Mouse (Mus musculus): ENCODE data around the gene Grik2. TPM values are rescaled to one million over a fixed set of nuclear protein-coding genes. Genes with fewer than 3 reads are reported as not detected.
A peak's percentile ranks its signal among the peaks of the same experiment; 100 is the strongest.

Grik2 gene
- total and polyA plus RNA-seq, 2 experiments from 2014 or later = 30.2 to 102 TPM

DNA sequence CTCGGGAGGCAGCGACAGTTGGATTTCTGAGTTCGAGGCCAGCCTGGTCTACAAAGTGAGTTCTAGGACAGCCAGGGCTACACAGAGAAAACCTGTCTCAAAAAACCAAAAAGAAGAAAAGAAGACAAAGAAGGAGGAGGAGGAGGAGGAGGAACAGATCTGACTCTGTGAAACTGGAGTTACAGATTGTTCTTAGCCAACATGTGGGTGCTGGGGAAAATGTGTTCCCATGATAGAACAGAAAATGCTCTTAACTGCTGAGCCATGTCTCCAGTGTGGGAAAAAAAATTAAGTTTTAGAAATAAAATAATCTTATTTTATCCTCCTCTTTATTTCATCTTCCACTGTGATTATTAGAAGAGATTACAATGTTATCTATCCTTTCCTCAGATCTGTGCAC is 645.9 kb downstream of the Grik2 start:
- 88% methylated on average over 3 of the region's 3 CpGs for WGBS
- Histone ChIP-seq H3K4me3 (ENCODE audit: low read depth, low read length) (no peak overlapping the region), H3K4me1 (ENCODE audit: insufficient read depth) (no peaks in the 10 kb centered on the region), H3K36me3 (ENCODE audit: insufficient read depth) (no peaks in the 10 kb centered on the region), H3K27me3 (ENCODE audit: insufficient read depth, low read length) (no peaks in the 10 kb centered on the region), H3K4me2 (ENCODE audit: low read depth) (no peak overlapping the region), H3K27ac (ENCODE audit: low read depth, low read length) (no peak overlapping the region), H3K9me3 (ENCODE audit: low read length) (no peaks in the 10 kb centered on the region), H3K9ac (no peak overlapping the region)
- DNase-seq (no peak), ATAC-seq (no peak)
- TF ChIP-seq CTCF (IDR thresholded peaks at IDR 0.05; ENCODE audit: low read depth) = no peak

DNA sequence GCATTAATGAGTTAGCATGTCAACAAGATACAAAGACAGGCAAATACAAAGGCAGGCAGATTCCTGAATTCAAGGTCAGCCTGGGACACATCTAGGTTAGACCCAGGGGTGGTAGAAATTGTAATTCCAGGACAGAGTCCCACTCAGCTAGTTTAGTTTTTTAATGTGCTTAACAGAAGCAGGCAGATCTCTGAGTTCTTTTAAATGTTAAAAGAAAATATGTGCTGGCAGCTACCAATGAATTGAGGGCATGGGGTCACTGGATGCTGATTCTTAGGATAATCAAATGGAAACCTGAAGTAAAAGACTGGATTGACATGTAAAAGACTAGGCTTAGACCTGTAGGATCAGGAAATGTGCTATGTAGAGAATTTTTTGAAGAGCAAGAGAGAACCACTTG is 651.8 kb downstream of the Grik2 start:
- H3K4me1 ChIP-seq (ENCODE audit: insufficient read depth) = no peaks in the 10 kb centered on the region
- no peak overlapping the region for H3K4me3 ChIP-seq (ENCODE audit: low read depth, low read length)
- DNase-seq = no peak
- no peak overlapping the region for H3K9ac ChIP-seq
- H3K36me3 ChIP-seq (ENCODE audit: insufficient read depth) = no peaks in the 10 kb centered on the region
- TF ChIP-seq CTCF (IDR thresholded peaks at IDR 0.05; ENCODE audit: low read depth) = no peak
- H3K4me2 ChIP-seq (ENCODE audit: low read depth) = no peak overlapping the region
- H3K27me3 ChIP-seq (ENCODE audit: insufficient read depth, low read length) = no peaks in the 10 kb centered on the region
- H3K27ac ChIP-seq (ENCODE audit: low read depth, low read length) = no peak overlapping the region
- ATAC-seq = no peak
- no peaks in the 10 kb centered on the region for H3K9me3 ChIP-seq (ENCODE audit: low read length)

- H3K27me3 ChIP-seq (ENCODE audit: insufficient read depth, low read length) = no peaks in the 10 kb centered on the region
- H3K27ac ChIP-seq (ENCODE audit: low read depth, low read length) = no peak overlapping the region
- H3K36me3 ChIP-seq (ENCODE audit: insufficient read depth) = no peaks in the 10 kb centered on the region
- peaks cover 3% of the 10 kb centered on the region; the same call in 1 of the 2 replicates for H3K4me1 ChIP-seq (ENCODE audit: insufficient read depth)
- H3K9me3 ChIP-seq (ENCODE audit: low read length) = no peaks in the 10 kb centered on the region
- no peak overlapping the region for H3K4me2 ChIP-seq (ENCODE audit: low read depth)
- no peak overlapping the region for H3K9ac ChIP-seq
- WGBS = 1% methylated on average over 1 of the region's 1 CpGs
- no peak for TF ChIP-seq CTCF (IDR thresholded peaks at IDR 0.05; ENCODE audit: low read depth)
- H3K4me3 ChIP-seq (ENCODE audit: low read depth, low read length) = no peak overlapping the region
- ATAC-seq = peak; percentile 47
- DNase-seq = peak; percentile 10
Observed at GRCm38 (mm10) chr10:49131311-49131710, 657.3 kb downstream of the Grik2 start.

DNA sequence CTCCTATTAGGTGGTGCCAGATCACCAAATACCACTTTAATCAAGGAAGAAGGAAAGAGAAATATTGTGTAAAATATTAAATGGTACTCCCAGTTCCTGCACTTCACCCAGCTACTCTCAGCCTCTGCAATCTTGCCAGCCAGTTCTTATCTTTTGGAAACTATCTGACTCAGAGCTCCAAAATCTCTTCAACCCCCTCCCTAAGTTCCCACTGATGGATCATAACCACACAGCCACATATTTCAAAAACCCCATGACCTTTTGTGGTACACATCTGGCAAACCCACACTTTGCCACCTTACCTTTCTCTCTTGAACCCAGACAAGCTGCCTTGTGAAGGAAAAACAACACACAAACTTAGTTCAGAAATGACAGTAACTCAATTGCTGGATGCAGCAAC is 738.2 kb downstream of the Grik2 start:
- no peaks in the 10 kb centered on the region for H3K4me1 ChIP-seq (ENCODE audit: insufficient read depth)
- no peak for TF ChIP-seq CTCF (IDR thresholded peaks at IDR 0.05; ENCODE audit: low read depth)
- DNase-seq = no peak
- H3K27ac ChIP-seq (ENCODE audit: low read depth, low read length) = no peak overlapping the region
- H3K9ac ChIP-seq = no peak overlapping the region
- no peak overlapping the region for H3K4me2 ChIP-seq (ENCODE audit: low read depth)
- no peak for ATAC-seq
- no peaks in the 10 kb centered on the region for H3K36me3 ChIP-seq (ENCODE audit: insufficient read depth)
- no peak overlapping the region for H3K4me3 ChIP-seq (ENCODE audit: low read depth, low read length)
- H3K9me3 ChIP-seq (ENCODE audit: low read length) = no peaks in the 10 kb centered on the region
- no peaks in the 10 kb centered on the region for H3K27me3 ChIP-seq (ENCODE audit: insufficient read depth, low read length)

DNA sequence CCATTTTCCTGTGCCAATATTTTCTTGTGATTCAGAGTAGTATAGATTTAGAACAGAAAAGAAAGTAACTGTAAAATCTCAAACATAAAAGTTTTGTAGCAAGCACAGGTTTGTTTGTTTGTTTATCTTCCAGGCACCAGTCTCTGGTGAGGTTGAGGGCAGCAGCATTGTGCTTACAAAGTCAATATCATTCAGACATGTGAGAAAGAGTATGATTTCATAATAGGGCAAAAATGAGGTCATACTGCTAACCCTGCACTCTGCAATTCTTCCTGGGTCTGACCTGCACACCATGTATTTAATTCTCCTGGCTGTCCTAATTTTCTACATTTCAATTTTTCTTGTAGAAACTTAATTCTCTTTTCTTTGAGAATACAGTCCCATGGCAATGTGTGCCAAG is 739.2 kb downstream of the Grik2 start:
- no peak overlapping the region for H3K4me2 ChIP-seq (ENCODE audit: low read depth)
- H3K36me3 ChIP-seq (ENCODE audit: insufficient read depth) = no peaks in the 10 kb centered on the region
- no peak overlapping the region for H3K9ac ChIP-seq
- no peak for ATAC-seq
- TF ChIP-seq CTCF (IDR thresholded peaks at IDR 0.05; ENCODE audit: low read depth) = no peak
- H3K27me3 ChIP-seq (ENCODE audit: insufficient read depth, low read length) = no peaks in the 10 kb centered on the region
- H3K27ac ChIP-seq (ENCODE audit: low read depth, low read length) = no peak overlapping the region
- no peak overlapping the region for H3K4me3 ChIP-seq (ENCODE audit: low read depth, low read length)
- DNase-seq = no peak
- H3K9me3 ChIP-seq (ENCODE audit: low read length) = no peaks in the 10 kb centered on the region
- H3K4me1 ChIP-seq (ENCODE audit: insufficient read depth) = no peaks in the 10 kb centered on the region

Measured in forebrain, postnatal 0 days (tissue).